Mouse (Mus musculus): ENCODE measurements around the gene Gm43518. TPM values are rescaled to one million over a fixed set of nuclear protein-coding genes. Genes with fewer than 3 reads are reported as not detected.

Gm43518 gene
- polyA plus RNA-seq, 1 experiment from 2014 or later = 3.9 TPM

DNA sequence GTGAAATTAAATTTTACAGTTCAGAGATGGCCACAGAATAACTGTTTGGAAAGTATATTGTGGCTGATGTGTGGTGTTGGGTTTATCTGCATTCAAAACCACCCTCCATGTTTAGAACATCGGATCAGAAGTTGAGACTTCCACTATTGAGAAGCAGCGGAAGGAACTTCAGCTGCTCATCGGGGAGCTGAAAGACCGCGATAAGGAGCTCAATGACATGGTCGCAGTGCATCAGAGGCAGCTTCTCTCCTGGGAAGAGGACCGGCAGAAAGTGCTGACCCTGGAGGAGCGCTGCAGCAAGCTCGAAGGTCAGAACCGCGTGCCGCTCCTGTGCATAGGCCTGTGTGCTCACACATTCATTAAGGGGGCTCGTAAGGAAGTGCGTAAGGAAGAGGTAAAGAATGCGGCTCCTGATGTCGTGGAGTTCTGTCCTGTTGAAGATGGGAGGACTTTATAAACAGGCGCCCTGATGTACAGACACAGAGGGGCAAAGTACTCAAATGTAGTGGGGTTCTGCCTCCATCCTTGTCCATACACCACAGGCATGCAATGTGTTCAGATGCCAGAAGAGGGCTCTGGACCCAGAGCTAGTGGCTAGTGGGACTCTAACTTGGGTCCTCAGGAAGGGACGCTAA, 6.9 kb downstream of the Gm43518 start:
- no peaks in the 10 kb centered on the region for H3K9me3 ChIP-seq
- WGBS = 32% methylated on average over 18 of the region's 18 CpGs
- ATAC-seq (ENCODE audit: insufficient number of reproducible peaks, insufficient read depth, low FRiP score, low TSS enrichment, low read depth) = no peak
- no peak overlapping the region for H3K27ac ChIP-seq
- H3K4me3 ChIP-seq = no peak overlapping the region
- peak overlapping the region; percentile 27; the same call in 1 of the 2 replicates for H3K4me2 ChIP-seq
- no peaks in the 10 kb centered on the region for H3K27me3 ChIP-seq
- peak overlapping the region; percentile 11; the same call in 1 of the 2 replicates for H3K9ac ChIP-seq
- H3K4me1 ChIP-seq = peaks cover 11% of the 10 kb centered on the region
- 0 out of 2 replicates have a peak, but pooled peaks cover 3% of the 10 kb centered on the region for H3K36me3 ChIP-seq

DNA sequence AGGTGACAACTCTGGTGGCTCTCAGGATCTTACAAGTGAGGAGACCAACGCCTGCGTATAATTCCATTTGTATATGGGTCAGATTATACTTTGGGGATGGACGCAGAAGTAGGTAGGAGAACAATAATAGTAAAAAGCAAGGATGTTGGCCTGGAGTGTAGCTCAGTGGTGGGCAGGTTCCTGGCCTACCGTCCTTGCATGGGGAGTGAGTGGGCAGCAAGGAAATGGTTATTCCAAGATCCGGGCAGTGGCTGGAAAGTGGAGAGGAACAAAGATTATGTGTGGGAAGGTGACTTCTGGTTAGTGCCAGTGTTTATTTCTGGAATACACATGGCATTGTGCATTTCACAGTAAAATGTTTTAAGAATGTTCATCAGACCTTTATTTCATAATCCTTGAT, 8.7 kb downstream of the Gm43518 start:
- H3K4me2 ChIP-seq = no peak overlapping the region
- no peaks in the 10 kb centered on the region for H3K9me3 ChIP-seq
- H3K36me3 ChIP-seq = no peaks in the 10 kb centered on the region
- WGBS = 83% methylated on average over 5 of the region's 5 CpGs
- H3K4me3 ChIP-seq = no peak overlapping the region
- no peak overlapping the region for H3K27ac ChIP-seq
- no peaks in the 10 kb centered on the region for H3K27me3 ChIP-seq
- no peak for ATAC-seq (ENCODE audit: insufficient number of reproducible peaks, insufficient read depth, low FRiP score, low TSS enrichment, low read depth)
- 0 out of 2 replicates have a peak overlapping the region, but pooled peaks have one; percentile 7 for H3K9ac ChIP-seq
- peaks cover 11% of the 10 kb centered on the region for H3K4me1 ChIP-seq

DNA sequence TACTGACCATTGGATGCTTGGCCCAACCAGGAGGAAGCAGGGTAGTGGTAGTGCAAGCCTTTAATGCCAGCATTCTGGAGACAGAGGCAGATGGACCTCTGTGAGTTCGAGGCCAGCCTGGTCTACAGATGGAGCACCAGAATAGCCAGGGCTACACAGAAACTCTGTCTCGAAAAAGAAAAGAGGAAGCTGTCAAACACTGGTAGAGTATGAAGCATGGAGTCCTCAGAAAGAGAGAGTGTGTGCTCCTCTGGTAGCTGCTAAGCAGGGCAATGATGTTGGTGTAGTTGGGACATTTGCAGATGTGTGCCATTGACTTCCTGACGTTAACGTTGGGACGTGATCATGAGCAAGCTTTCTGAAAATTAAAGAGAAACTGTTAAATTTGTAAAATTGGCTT, 11.3 kb downstream of the Gm43518 start:
- H3K27ac ChIP-seq = no peak overlapping the region

DNA sequence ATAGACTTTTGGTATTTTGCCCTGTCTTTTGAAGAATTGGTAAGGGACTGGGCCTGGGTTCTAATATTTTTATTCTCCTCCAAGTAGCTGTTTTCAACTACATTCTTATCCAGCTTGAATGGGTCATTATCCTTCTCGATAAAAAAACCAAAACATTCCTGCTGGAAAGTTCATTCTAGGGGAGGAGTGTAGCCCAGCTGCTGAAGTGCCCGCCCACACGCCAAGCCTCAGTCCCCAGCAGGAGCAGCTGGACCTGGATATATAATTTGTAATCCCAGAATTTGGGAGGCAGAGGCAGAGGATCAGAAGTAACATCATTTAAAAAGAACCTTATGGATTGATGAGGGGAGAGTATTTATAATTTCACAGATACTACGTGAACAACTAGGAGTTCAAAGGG, 19.3 kb downstream of the Gm43518 start:
- no peak for ATAC-seq (ENCODE audit: insufficient number of reproducible peaks, insufficient read depth, low FRiP score, low TSS enrichment, low read depth)
- no peak overlapping the region for H3K4me2 ChIP-seq
- H3K4me1 ChIP-seq = no peaks in the 10 kb centered on the region
- H3K27ac ChIP-seq = no peak overlapping the region
- H3K27me3 ChIP-seq = no peaks in the 10 kb centered on the region
- 75% methylated on average over 4 of the region's 4 CpGs for WGBS
- H3K36me3 ChIP-seq = no peaks in the 10 kb centered on the region
- no peak overlapping the region for H3K9ac ChIP-seq
- H3K4me3 ChIP-seq = no peak overlapping the region
- no peaks in the 10 kb centered on the region for H3K9me3 ChIP-seq

More for the DNA sequence above, 11.3 kb downstream of the Gm43518 start:
- H3K27me3 ChIP-seq = no peaks in the 10 kb centered on the region
- no peaks in the 10 kb centered on the region for H3K9me3 ChIP-seq
- no peaks in the 10 kb centered on the region for H3K36me3 ChIP-seq
- H3K4me2 ChIP-seq = no peak overlapping the region
- ATAC-seq (ENCODE audit: insufficient number of reproducible peaks, insufficient read depth, low FRiP score, low TSS enrichment, low read depth) = no peak
- no peak overlapping the region for H3K9ac ChIP-seq
- WGBS = 82% methylated on average over 5 of the region's 5 CpGs
- H3K4me1 ChIP-seq = peaks cover 7% of the 10 kb centered on the region; the same call in 1 of the 2 replicates
- H3K4me3 ChIP-seq = no peak overlapping the region

- H3K27me3 ChIP-seq = no peaks in the 10 kb centered on the region
- H3K9me3 ChIP-seq = no peaks in the 10 kb centered on the region
- H3K27ac ChIP-seq = no peak overlapping the region
- H3K4me2 ChIP-seq = no peak overlapping the region
- no peaks in the 10 kb centered on the region for H3K36me3 ChIP-seq
- no peaks in the 10 kb centered on the region for H3K4me1 ChIP-seq
- no peak overlapping the region for H3K9ac ChIP-seq
- 50% methylated on average over 7 of the region's 7 CpGs for WGBS
- no peak for ATAC-seq (ENCODE audit: insufficient number of reproducible peaks, insufficient read depth, low FRiP score, low TSS enrichment, low read depth)
- H3K4me3 ChIP-seq = no peak overlapping the region
These were observed 20.0 kb downstream of the Gm43518 start for GRCm38 (mm10) chr5:123947041-123947761.

DNA sequence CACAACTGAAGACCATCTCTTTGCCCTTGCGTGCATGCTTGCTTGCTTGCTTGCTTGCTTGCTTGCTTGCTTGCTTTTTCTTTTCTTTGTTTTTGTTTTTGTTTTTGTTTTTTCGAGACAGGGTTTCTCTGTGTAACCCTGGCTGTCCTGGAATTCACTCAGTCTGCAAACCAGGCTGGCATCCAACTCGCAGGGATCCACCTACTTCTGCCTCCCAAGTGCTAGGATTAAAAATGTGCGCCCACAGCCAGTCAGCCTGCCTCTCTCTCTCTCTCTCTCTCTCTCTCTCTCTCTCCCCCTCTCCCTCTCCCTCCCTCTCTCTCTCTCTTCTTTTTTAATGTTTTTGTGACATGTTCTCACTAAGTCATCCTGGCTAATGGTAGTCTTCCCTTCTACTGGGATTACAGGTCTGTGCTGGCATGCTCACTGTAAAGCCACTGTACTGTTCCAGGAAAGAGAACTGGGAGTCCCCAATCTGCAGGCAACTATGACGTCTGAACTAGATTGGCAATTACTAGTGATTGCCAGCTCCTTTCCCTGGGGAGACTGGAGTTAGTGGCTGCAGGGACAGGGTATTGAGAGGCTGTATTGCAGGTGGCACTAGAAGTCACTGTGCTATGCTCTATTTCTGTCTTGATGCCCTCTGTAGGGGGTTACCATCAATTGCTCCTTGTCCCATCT, 25.3 kb downstream of the Gm43518 start:
- Histone ChIP-seq H3K9me3 (no peaks in the 10 kb centered on the region), H3K4me3 (no peak overlapping the region), H3K9ac (no peak overlapping the region), H3K27me3 (no peaks in the 10 kb centered on the region), H3K4me2 (no peak overlapping the region), H3K36me3 (no peaks in the 10 kb centered on the region), H3K27ac (no peak overlapping the region), H3K4me1 (peaks cover 10% of the 10 kb centered on the region; the same call in 1 of the 2 replicates)
- no peak for ATAC-seq (ENCODE audit: insufficient number of reproducible peaks, insufficient read depth, low FRiP score, low TSS enrichment, low read depth)
- WGBS = 47% methylated on average over 5 of the region's 5 CpGs

- peaks cover 10% of the 10 kb centered on the region; the same call in 1 of the 2 replicates for H3K4me1 ChIP-seq
- H3K4me3 ChIP-seq = no peak overlapping the region
- H3K4me2 ChIP-seq = no peak overlapping the region
- H3K27ac ChIP-seq = no peak overlapping the region
- WGBS = 94% methylated on average over 8 of the region's 8 CpGs
- no peaks in the 10 kb centered on the region for H3K36me3 ChIP-seq
- H3K27me3 ChIP-seq = no peaks in the 10 kb centered on the region
- no peak for ATAC-seq (ENCODE audit: insufficient number of reproducible peaks, insufficient read depth, low FRiP score, low TSS enrichment, low read depth)
- no peaks in the 10 kb centered on the region for H3K9me3 ChIP-seq
- no peak overlapping the region for H3K9ac ChIP-seq
These were observed 30.0 kb downstream of the Gm43518 start for GRCm38 (mm10) chr5:123957213-123957612.

- H3K27ac ChIP-seq = no peak overlapping the region
- 66% methylated on average over 3 of the region's 3 CpGs for WGBS
- no peak for ATAC-seq (ENCODE audit: insufficient number of reproducible peaks, insufficient read depth, low FRiP score, low TSS enrichment, low read depth)
- no peak overlapping the region for H3K9ac ChIP-seq
- H3K36me3 ChIP-seq = no peaks in the 10 kb centered on the region
- no peaks in the 10 kb centered on the region for H3K27me3 ChIP-seq
- peaks cover 10% of the 10 kb centered on the region; the same call in 1 of the 2 replicates for H3K4me1 ChIP-seq
- no peak overlapping the region for H3K4me3 ChIP-seq
- H3K4me2 ChIP-seq = no peak overlapping the region
- H3K9me3 ChIP-seq = no peaks in the 10 kb centered on the region
These were observed 31.8 kb downstream of the Gm43518 start for GRCm38 (mm10) chr5:123959018-123959417.

DNA sequence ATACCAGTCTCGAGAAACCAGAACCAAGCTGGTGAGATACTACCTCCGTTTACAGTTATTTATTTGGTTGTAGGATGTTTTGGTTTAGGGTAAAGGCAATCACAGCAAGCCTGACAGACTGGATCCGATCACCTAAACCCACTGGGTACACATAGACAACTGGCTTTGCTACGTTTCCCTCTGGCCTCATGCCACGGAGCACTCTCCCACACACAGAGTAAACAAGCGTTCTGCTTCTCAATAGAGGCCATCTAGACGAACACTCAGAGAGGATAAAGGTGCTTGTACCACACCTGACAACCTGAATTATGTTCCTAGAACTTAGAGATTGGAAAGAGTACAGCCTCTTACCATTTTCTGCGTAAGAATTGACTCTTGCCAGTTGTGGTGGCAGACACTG, 32.9 kb downstream of the Gm43518 start:
- no peak for ATAC-seq (ENCODE audit: insufficient number of reproducible peaks, insufficient read depth, low FRiP score, low TSS enrichment, low read depth)
- Histone ChIP-seq H3K9me3 (no peaks in the 10 kb centered on the region), H3K27me3 (no peaks in the 10 kb centered on the region), H3K4me2 (no peak overlapping the region), H3K9ac (no peak overlapping the region), H3K4me1 (0 out of 2 replicates have a peak, but pooled peaks cover 1% of the 10 kb centered on the region), H3K27ac (no peak overlapping the region), H3K4me3 (no peak overlapping the region), H3K36me3 (no peaks in the 10 kb centered on the region)
- WGBS = 72% methylated on average over 8 of the region's 8 CpGs

DNA sequence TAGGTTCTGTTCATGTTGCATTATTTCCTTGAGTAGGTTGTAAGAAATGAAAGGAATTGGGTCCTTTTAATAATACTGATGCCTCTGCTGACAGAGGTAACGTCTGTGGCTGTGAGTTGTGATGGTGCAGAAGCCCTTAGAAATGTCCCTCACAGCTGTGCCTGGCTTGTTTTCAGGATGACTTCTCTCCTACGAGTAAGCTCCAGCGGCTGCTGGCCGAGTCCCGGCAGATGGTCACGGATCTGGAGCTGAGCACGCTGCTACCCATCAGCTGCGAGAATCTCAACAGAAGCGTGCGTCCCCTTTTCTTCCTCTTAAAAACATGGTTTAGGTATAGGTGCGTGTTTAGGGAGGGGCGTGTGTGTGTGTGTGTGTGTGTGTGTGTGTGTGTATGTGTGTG, 33.8 kb downstream of the Gm43518 start:
- no peak overlapping the region for H3K9ac ChIP-seq
- no peak overlapping the region for H3K27ac ChIP-seq
- H3K9me3 ChIP-seq = no peaks in the 10 kb centered on the region
- no peaks in the 10 kb centered on the region for H3K4me1 ChIP-seq
- no peak overlapping the region for H3K4me2 ChIP-seq
- H3K4me3 ChIP-seq = no peak overlapping the region
- WGBS = 82% methylated on average over 12 of the region's 12 CpGs
- no peak for ATAC-seq (ENCODE audit: insufficient number of reproducible peaks, insufficient read depth, low FRiP score, low TSS enrichment, low read depth)
- no peaks in the 10 kb centered on the region for H3K36me3 ChIP-seq
- no peaks in the 10 kb centered on the region for H3K27me3 ChIP-seq

GRCm38 (mm10) chr5:123964208-123964607, 37.0 kb downstream of the Gm43518 start:
- Histone ChIP-seq H3K4me1 (no peaks in the 10 kb centered on the region), H3K27me3 (no peaks in the 10 kb centered on the region), H3K36me3 (no peaks in the 10 kb centered on the region), H3K4me3 (no peak overlapping the region), H3K27ac (no peak overlapping the region), H3K4me2 (no peak overlapping the region), H3K9ac (no peak overlapping the region), H3K9me3 (no peaks in the 10 kb centered on the region)
- no peak for ATAC-seq (ENCODE audit: insufficient number of reproducible peaks, insufficient read depth, low FRiP score, low TSS enrichment, low read depth)
- 90% methylated on average over 4 of the region's 4 CpGs for WGBS

Data from embryonic facial prominence, embryonic 13.5 days (tissue).